Mouse (Mus musculus): Measurements from ENCODE around the gene Mbnl2.
"Not testable (repeated sequence)": the region's sequence is repeated elsewhere in the genome, so short reads cannot be mapped to it uniquely, and the experiment has no call there.

The Mbnl2 gene

DNA sequence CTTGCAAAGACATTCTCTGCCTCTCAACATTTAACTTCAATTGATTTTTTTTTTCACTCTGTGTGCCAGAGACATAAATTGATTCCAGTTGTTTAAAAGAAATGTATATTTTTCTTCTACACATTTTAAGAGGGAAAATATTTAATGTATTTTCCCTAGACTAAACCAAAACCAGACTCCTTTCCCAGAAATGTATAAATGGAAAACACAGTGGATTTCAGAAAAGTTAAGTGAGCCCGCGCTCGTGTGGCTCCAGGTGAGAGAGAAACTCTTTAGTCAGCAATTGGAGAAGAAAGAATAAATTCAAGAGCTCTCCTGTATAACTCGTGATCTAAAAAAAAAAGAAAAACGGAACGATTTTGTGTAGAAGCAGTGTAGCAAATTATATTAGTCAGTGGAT is 79.1 kb downstream of the Mbnl2 start:
- in situ Hi-C loops (cut with MboI, MseI): no loop called here

- in situ Hi-C loops (cut with MboI, MseI): no loop called here
These were observed 79.7 kb downstream of the Mbnl2 start for GRCm38 (mm10) chr14:120355040-120355741.

DNA sequence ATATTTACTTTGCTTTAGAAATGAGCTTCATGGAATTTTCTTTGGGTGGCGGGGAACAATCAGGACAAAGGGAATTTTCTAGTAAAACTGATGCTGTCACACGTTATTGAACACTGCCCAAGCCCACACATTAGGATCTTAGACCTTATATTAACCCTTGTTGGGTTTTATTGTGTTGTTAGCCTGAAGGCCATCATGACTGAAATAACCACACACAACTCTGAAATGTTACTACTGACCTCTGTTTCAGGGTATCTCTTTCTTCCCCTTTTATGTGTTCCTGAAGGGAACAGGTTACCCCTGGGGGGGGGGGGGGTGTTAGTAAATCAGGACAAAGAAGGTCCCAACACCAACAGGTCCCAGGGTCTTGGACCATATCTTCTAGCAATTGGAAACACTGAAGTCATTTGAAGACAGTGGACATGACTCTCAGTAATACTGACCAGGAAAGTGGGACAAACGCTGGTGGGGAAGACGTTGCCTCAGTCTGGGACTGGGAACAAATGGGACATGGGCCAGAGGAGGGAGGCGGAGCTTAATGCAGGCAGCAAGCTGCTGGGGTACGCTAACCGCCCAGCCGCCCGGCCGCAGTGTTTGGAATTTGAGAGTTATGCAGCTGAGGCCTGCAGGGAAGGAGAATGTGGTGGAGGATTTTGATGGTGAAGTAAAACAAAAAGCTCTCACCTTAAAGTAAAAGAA is 80.4 kb downstream of the Mbnl2 start:
- in situ Hi-C loops (cut with MboI, MseI): no loop called here

GRCm38 (mm10) chr14:120357321-120358070 is 82.0 kb downstream of the Mbnl2 start:
- in situ Hi-C loops (cut with MboI, MseI): no loop called here

DNA sequence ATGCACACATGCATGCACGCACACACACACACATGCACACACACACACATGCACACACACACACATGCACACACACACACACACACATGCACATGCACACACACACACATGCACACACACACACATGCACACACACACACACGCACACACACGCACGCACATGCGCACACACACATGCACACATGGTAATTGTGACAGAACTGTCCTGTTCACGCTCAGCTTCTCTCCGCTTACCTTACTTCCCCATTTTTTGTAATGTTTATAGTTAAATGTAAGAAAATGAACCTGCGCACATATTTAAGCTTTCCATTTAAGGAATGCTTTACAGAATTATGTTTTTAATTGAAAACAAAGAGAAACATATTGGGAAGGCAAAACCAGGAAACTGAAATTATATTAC is 84.1 kb downstream of the Mbnl2 start:
- in situ Hi-C loops (cut with MboI, MseI): not testable (repeated sequence)

DNA sequence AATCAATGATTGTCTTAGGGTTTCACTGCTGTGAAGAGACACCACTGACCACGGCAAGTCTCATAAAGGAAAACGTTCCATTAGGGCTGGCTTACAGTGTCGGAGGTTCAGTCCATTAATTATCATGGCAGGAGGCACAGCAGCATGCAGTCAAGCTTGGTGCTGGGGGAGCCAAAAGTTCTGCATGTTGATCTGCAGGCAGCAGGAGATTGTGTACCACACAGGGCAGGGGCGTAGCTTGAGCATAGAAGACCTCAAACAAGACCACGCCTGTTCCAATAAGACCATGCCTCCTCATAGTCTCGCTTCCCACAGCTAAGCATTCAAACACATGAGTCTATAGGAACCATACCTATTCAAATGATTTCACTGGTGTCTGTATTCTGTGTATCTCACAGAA is 85.7 kb downstream of the Mbnl2 start:
- in situ Hi-C loops (cut with MboI, MseI): no loop called here

DNA sequence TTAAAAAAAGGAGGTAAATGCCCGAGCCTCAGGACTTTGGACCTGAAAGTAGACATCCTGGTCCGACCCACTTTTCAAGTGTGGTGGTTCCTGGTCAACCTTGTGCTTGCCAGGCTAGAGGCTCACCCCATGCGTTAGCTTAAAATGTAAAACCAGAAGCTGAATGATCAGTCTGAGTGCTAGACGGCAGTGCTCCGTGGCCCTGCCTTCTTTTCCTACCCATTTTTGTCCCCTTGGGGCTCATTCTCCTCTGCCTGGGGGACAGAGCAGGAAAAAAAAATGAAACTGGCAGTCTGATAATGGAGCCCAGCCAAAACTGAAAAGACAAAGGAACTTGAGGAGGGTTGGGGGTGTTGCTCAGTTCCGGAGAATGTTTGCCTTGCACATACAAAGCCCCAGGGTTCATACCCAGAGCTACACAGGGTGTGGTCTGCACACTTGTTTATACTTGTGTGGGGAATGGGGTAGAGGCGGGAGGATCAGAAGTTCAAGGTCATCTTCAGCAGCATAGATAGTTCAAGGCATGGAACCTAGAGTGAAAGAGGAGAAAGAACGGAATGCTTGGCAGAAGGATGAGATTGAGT is 87.0 kb downstream of the Mbnl2 start:
- in situ Hi-C loops (cut with MboI, MseI): no loop called here

DNA sequence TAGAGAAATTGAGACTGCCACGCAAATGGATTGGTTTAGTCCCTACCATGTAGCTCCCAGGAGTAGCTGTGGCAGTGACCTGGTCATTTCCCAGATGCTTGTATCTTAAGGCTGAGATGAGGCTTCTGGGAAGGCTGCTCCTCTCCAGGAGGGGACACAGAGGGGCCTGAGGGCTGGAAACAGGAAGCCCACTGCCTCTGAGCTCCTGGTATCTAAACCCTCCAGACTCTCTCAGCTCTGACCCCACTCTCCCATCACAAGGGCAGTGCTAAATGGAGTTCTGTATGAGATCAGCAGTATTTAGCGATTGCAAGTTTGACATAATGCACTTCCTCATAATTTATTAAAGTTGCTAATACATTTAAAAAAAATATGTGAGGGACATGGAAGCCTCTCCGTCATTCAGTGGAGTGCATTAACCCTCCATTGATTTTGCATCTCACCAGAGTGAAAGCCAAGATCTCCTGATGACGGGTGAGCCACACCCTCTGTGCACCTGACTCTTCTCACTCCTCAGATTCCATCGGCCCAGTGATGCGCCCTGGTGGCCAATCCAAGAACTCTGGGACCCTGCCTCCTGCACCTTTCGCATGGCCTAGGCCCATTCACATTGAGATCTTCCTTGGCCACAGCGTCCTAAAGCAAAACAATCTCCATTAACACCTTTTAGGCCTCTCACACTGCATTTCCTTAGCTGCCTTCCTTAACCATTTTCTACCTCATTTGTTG is 87.8 kb downstream of the Mbnl2 start:
- in situ Hi-C loops (cut with MboI, MseI): no loop called here

GRCm38 (mm10) chr14:120365088-120365487 is 89.6 kb downstream of the Mbnl2 start:
- in situ Hi-C loops (cut with MboI, MseI): no loop called here

DNA sequence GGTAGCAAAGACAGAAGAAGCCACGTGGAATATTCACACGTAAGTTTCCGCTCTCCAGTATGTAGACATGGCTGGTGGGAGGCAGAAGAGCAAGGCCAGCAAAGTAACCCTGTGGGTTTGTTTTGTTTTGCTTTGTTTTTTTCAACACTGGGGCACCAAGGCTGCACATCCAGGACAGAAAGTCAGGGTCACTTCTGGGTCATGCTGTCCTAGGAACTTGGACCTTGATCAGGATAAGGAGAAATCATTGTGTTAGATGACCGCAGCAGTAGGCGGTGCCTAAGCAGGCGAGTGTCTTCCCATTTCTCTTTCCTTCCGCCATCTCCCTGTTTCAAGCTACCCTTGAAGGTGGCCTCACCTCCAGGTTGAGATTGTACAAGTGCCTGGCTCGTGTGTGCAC is 91.5 kb downstream of the Mbnl2 start:
- in situ Hi-C loops (cut with MboI, MseI): no loop called here

DNA sequence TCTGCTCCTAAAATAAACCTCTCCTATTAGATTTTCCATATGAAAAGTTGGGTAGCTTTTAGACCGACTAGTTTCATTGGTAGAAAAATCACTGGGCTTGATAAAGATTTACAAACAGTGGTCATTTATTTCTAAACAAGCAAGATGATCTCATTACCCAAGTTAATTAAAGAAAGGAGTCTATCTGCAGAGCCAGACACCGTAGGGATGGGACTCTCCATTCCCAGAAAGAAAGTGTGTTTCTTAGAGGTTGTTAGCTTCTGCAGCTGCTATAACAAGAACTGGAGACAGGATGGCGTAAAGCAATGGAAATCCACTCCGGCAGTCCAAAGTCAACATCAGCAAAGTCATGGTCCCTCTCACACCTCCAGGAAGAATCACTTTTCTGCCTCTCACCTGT is 92.1 kb downstream of the Mbnl2 start:
- in situ Hi-C loops (cut with MboI, MseI): no loop called here

DNA sequence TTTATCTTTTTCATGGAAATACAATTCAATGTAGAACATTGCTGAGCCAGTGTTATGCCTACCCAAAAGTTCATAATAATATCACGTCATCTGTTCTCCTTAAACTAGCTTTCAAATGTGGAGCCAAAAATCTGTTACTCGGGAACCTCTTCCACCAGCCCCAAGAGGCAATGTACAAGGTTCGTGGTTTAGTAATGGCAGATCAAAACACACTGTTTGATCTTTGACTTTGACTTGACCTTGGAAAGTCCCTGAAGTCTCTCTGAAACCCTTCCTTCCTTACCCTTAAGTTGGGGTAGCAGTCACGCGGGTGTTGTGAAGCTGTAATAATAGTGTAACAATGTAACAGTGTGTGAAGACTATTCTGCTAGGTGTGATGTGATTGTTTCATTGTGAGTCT is 93.0 kb downstream of the Mbnl2 start:
- in situ Hi-C loops (cut with MboI, MseI): no loop called here

- in situ Hi-C loops (cut with MboI, MseI): no loop called here
These were observed 93.5 kb downstream of the Mbnl2 start for GRCm38 (mm10) chr14:120368914-120369391.

- in situ Hi-C loops (cut with MboI, MseI): no loop called here
These were observed 94.6 kb downstream of the Mbnl2 start for GRCm38 (mm10) chr14:120370044-120370443.

- in situ Hi-C loops (cut with MboI, MseI): no loop called here
These were observed 95.2 kb downstream of the Mbnl2 start for GRCm38 (mm10) chr14:120370631-120371030.

DNA sequence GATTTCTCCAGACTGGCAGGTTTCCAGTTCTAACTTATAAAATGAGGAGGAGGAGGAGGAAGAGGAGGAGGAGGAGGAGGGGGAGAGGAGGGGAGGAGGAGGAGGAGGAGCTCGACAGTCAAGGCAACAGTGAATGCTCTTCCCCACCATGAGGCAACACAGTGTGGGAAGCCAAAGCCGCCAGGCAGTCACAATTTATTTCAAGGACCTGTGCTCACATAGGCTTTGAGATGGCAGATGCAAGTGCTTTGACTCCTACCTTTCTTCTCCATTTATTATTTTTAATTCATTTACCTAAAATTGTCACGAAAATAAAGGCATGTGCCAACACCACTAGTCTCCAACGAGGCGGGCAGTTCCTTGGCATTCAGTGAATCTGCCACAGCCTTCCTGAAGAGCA is 95.7 kb downstream of the Mbnl2 start:
- in situ Hi-C loops (cut with MboI, MseI): no loop called here

DNA sequence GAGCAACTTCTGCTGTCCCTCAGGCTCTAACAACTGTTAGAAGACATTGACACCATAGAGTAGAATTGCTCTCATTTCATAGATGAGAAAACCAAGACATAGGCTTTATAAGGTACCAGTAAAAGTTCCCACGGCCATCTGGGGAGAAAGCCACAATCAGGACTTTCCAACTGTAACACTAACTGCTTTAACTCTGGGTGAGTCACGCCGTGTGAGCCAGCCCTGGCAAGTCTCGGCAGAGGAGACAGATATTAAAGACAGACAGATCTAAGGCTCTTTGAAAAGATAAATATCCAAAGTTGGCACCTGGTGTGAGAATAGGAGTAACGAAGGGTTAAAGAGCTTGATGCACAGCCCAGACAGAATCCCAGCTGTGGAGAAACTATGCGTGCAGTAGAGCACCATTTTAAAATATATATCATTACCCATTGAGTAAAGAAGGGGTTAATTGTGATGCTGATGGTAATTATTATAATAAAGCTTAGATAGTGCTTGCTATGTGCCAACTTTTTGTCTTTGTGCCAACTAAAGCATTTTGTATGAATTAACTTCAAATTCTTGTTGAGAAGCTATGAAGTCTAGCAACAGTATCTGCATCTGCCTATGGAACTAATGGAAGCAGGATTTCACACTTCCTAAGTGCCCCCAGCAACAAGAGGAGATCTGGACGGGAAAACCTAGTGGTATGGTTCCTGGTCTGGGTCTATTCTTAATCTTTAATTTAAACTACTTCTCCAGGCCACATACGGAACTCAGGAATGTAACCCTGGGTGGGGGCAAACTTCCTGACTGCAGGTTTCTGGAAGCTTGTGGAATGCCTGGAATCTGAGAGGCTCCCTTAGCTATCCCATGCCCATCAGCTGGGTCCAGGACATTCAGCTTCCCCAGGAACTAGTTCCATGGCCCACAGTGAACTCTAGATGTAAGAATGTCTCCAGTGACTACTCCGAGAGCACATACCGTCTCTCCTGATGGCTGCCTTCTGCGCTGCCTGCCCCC is 97.9 kb downstream of the Mbnl2 start:
- in situ Hi-C loops (cut with MboI, MseI): no loop called here

DNA sequence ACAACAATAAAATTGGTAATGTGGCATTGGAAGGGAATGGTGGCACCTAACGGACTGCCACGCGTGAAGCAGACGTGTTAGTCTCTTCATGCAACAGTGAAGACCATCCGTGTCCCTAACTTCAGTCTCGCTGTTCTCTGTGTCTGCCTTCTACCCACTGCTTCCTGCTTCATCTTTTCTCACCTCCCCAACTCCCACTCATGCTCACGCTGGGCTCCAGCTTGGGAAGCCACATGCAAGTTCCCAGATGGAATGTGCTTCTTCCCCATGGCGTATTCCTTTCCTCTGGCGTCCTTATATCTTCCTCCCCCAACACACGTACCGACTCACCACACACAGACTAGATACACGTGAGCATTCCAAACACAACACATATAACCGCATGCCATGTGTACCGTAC is 99.3 kb downstream of the Mbnl2 start:
- in situ Hi-C loops (cut with MboI, MseI): no loop called here

GRCm38 (mm10) chr14:120377192-120377591 is 101.7 kb downstream of the Mbnl2 start:
- in situ Hi-C loops (cut with MboI, MseI): no loop called here

DNA sequence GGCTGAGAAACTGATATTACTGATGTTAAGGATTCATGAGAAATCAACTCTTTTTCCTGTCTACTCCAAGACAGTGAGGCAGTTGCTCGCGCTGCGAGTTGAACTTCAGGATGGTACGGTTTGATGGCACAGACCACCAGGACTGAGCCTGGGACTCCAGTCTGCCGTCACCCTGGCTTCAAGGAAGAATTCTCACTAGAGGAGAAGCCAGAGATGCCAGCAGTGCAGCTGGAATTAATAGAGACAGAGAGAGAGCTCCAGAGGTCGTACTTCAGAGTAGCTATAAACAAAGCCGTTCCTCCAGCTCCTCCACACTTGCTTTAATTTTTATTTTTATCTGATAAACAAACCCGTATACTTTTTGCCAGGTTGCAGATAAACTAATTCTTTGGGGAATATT is 102.5 kb downstream of the Mbnl2 start:
- in situ Hi-C loops (cut with MboI, MseI): no loop called here
